Mouse (Mus musculus): ENCODE measurements around the gene Ddo.

The Ddo gene

GRCm38 (mm10) chr10:40629656-40630311 is at the start of gene Ddo:
TSS of gene Ddo (plus strand) at chr10:40630011.
- peak; percentile 63 for DNase-seq

GRCm38 (mm10) chr10:40583584-40584255 is 46.1 kb upstream of the Ddo start:
- DNase-seq = peak; percentile 10

GRCm38 (mm10) chr10:40592186-40592585 is 37.6 kb upstream of the Ddo start:
- DNase-seq = peak; percentile 6

GRCm38 (mm10) chr10:40597177-40597576 is 32.6 kb upstream of the Ddo start:
- peak; percentile 20 for DNase-seq

GRCm38 (mm10) chr10:40604706-40605394 is 25.0 kb upstream of the Ddo start:
- no peak for DNase-seq

GRCm38 (mm10) chr10:40617973-40618372 is 11.8 kb upstream of the Ddo start:
- no peak for DNase-seq

GRCm38 (mm10) chr10:40619760-40620159 is 10.1 kb upstream of the Ddo start:
- DNase-seq = no peak

GRCm38 (mm10) chr10:40629140-40629539 is 671 bp upstream of the Ddo start:
- peak; percentile 66 for DNase-seq

- DNase-seq = peak; percentile 50
Observed at GRCm38 (mm10) chr10:40630457-40630856, 646 bp downstream of the Ddo start.

GRCm38 (mm10) chr10:40630961-40631360 is 1.1 kb downstream of the Ddo start:
- DNase-seq = no peak

GRCm38 (mm10) chr10:40632087-40632486 is 2.3 kb downstream of the Ddo start:
- DNase-seq = no peak

GRCm38 (mm10) chr10:40637331-40637730 is 7.5 kb downstream of the Ddo start:
- DNase-seq = no peak

- no peak for DNase-seq
Observed at GRCm38 (mm10) chr10:40638276-40638675, 8.5 kb downstream of the Ddo start.

- no peak for DNase-seq
Observed at GRCm38 (mm10) chr10:40638823-40639819, 9.3 kb downstream of the Ddo start.

GRCm38 (mm10) chr10:40640406-40640805 is 10.6 kb downstream of the Ddo start:
- DNase-seq = no peak

GRCm38 (mm10) chr10:40641901-40642300 is 12.1 kb downstream of the Ddo start:
- DNase-seq = no peak

GRCm38 (mm10) chr10:40643126-40643525 is 13.3 kb downstream of the Ddo start:
- DNase-seq = no peak

GRCm38 (mm10) chr10:40644456-40644855 is 14.6 kb downstream of the Ddo start:
- peak; percentile 24 for DNase-seq

GRCm38 (mm10) chr10:40645346-40645745 is 15.5 kb downstream of the Ddo start:
- no peak for DNase-seq

- DNase-seq = no peak
Observed at GRCm38 (mm10) chr10:40648776-40649175, 19.0 kb downstream of the Ddo start.

- DNase-seq = peak; percentile 14
Observed at GRCm38 (mm10) chr10:40649634-40650033, 19.8 kb downstream of the Ddo start.

GRCm38 (mm10) chr10:40651676-40652075 is 21.9 kb downstream of the Ddo start:
- DNase-seq = no peak

- no peak for DNase-seq
Observed at GRCm38 (mm10) chr10:40665270-40665669, 35.5 kb downstream of the Ddo start.

Measured in lung, postnatal 10 days (tissue).